Mouse (Mus musculus): ENCODE measurements around the gene Klc4. TPM values are rescaled to one million over a fixed set of nuclear protein-coding genes. Genes with fewer than 3 reads are reported as not detected.

The Klc4 gene
- polyA plus RNA-seq, 1 experiment from 2014 or later = 23.8 TPM

DNA sequence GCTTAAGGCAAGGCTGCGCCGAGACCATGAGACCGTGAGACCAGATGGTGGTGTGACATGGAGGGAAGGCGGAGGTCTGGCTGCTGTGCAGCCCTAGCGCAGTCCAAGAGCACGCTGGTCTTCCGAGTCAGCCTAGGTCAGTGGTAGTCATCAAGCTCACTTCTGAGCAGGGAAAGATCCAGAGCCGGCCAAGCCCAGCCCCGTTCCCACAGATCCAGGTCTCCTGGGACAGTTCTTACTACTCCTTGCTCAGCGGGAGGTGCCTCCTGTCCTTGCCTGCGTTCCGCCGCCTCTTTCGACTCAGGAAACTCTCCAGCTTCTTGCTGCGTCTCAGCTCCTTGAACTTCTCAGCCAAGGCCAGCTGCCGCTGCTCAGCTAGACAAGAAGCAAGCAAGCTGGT is 21.9 kb upstream of the Klc4 start:
- no peak for ATAC-seq (ENCODE audit: insufficient number of reproducible peaks, low FRiP score, low TSS enrichment, low read depth)
- Histone ChIP-seq H3K36me3 (ENCODE audit: control insufficient read depth, insufficient read depth, low read length) (peaks cover 37% of the 10 kb centered on the region), H3K27ac (replicated peaks; ENCODE audit: low read depth, low read length) (no peak overlapping the region), H3K9ac (ENCODE audit: low read length) (no peak overlapping the region), H3K27me3 (ENCODE audit: control insufficient read depth, insufficient read depth, low read length) (no peaks in the 10 kb centered on the region), H3K4me1 (ENCODE audit: control insufficient read depth, insufficient read depth, low read length) (no peaks in the 10 kb centered on the region), H3K4me3 (ENCODE audit: low read depth, low read length) (no peak overlapping the region), H3K4me2 (ENCODE audit: low read depth, severe bottlenecking) (no peak overlapping the region), H3K9me3 (ENCODE audit: control insufficient read depth, low read length) (no peaks in the 10 kb centered on the region)
- no peak for DNase-seq (ENCODE audit: low spot score)
- WGBS = 90% methylated on average over 16 of the region's 16 CpGs

DNA sequence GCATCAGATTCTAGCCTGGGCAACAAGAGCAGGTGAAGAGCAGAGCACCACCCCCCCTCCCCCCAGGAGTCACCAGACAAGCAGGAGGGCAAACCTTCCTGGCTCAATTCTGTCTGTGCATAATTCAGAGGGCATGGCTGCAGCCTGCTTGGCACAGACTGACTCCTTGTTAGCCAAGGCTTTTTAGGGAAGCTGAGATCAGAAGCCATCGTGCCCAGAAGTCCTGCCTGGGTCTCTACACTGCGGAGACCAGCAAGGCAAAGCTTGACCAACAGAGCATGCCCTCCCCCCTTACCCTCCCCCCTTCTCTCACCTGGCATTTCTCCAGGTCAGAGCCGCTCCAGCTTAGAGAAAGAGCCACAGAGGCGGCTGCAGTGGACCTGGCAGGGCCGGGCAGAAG is 16.9 kb upstream of the Klc4 start:
- Histone ChIP-seq H3K36me3 (ENCODE audit: control insufficient read depth, insufficient read depth, low read length) (peaks cover 54% of the 10 kb centered on the region), H3K9me3 (ENCODE audit: control insufficient read depth, low read length) (no peaks in the 10 kb centered on the region), H3K4me3 (ENCODE audit: low read depth, low read length) (no peak overlapping the region), H3K4me1 (ENCODE audit: control insufficient read depth, insufficient read depth, low read length) (no peaks in the 10 kb centered on the region), H3K4me2 (ENCODE audit: low read depth, severe bottlenecking) (no peak overlapping the region), H3K9ac (ENCODE audit: low read length) (no peak overlapping the region), H3K27ac (replicated peaks; ENCODE audit: low read depth, low read length) (no peak overlapping the region), H3K27me3 (ENCODE audit: control insufficient read depth, insufficient read depth, low read length) (no peaks in the 10 kb centered on the region)
- 89% methylated on average over 5 of the region's 5 CpGs for WGBS
- ATAC-seq (ENCODE audit: insufficient number of reproducible peaks, low FRiP score, low TSS enrichment, low read depth) = no peak
- DNase-seq (ENCODE audit: low spot score) = no peak

DNA sequence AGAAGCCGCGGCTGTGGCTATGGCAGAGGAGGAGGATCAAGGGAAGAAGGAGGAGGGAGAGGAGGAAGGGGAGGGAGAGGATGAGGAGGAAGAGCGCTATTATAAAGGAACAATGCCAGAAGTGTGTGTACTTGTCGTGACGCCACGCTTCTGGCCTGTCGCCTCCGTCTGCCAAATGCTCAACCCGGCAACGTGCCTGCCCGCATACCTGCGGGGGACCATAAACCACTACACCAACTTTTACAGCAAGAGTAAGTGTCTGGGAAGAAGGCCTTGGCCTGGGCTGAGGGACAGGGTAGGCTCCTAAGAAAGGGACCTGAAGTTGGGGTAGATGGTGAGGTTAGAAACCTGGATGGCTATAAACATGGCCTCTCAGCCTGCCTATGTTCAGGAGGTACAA is 16.2 kb upstream of the Klc4 start:
- Histone ChIP-seq H3K36me3 (ENCODE audit: control insufficient read depth, insufficient read depth, low read length) (peaks cover 55% of the 10 kb centered on the region), H3K4me2 (ENCODE audit: low read depth, severe bottlenecking) (no peak overlapping the region), H3K4me1 (ENCODE audit: control insufficient read depth, insufficient read depth, low read length) (no peaks in the 10 kb centered on the region), H3K27me3 (ENCODE audit: control insufficient read depth, insufficient read depth, low read length) (no peaks in the 10 kb centered on the region), H3K9me3 (ENCODE audit: control insufficient read depth, low read length) (no peaks in the 10 kb centered on the region), H3K27ac (replicated peaks; ENCODE audit: low read depth, low read length) (no peak overlapping the region), H3K4me3 (ENCODE audit: low read depth, low read length) (no peak overlapping the region), H3K9ac (ENCODE audit: low read length) (no peak overlapping the region)
- no peak for DNase-seq (ENCODE audit: low spot score)
- ATAC-seq (ENCODE audit: insufficient number of reproducible peaks, low FRiP score, low TSS enrichment, low read depth) = no peak
- 92% methylated on average over 12 of the region's 12 CpGs for WGBS

DNA sequence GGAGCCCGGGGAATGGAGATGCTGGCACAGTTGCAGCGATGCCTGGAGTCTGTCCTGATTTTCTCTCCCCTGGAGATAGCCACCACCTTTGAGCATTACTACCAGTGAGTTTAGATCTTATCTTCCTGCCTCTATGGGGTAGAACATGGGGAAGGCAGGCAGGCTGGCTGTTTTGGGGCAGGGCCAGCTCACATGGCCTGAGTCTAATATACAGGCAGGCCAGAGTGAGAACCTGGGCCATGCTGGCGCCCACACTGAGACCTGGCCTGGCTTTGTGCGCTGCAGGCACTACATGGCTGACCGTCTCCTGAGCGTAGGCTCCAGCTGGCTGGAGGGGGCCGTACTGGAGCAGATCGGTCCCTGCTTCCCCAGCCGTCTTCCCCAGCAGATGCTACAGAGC is 15.5 kb upstream of the Klc4 start:
- Histone ChIP-seq H3K4me1 (ENCODE audit: control insufficient read depth, insufficient read depth, low read length) (no peaks in the 10 kb centered on the region), H3K27me3 (ENCODE audit: control insufficient read depth, insufficient read depth, low read length) (no peaks in the 10 kb centered on the region), H3K4me3 (ENCODE audit: low read depth, low read length) (no peak overlapping the region), H3K9ac (ENCODE audit: low read length) (no peak overlapping the region), H3K27ac (replicated peaks; ENCODE audit: low read depth, low read length) (no peak overlapping the region), H3K4me2 (ENCODE audit: low read depth, severe bottlenecking) (no peak overlapping the region), H3K9me3 (ENCODE audit: control insufficient read depth, low read length) (no peaks in the 10 kb centered on the region), H3K36me3 (ENCODE audit: control insufficient read depth, insufficient read depth, low read length) (peaks cover 57% of the 10 kb centered on the region)
- DNase-seq (ENCODE audit: low spot score) (no peak), ATAC-seq (ENCODE audit: insufficient number of reproducible peaks, low FRiP score, low TSS enrichment, low read depth) (no peak)
- 90% methylated on average over 9 of the region's 9 CpGs for WGBS

DNA sequence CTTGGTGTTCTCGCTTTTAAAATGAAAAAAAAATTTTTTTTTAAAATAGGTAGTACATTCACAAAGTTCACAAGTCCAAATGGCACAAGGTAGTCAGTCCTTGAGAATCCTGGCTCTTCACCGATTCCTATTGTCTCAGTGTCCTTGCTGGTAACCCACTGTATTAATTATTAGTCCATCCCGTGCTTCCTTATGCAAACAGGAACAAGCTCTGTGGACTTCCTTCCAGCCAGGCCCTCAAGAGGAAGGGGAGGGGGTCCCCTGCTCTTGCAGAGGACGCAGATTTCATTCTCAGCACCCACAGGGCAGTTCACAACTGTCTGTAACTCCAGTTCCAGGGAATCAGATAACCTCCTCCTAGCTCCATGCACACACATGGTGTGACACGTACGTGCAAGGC is 10.2 kb upstream of the Klc4 start:
- H3K4me2 ChIP-seq (ENCODE audit: low read depth, severe bottlenecking) = no peak overlapping the region
- H3K9me3 ChIP-seq (ENCODE audit: control insufficient read depth, low read length) = no peaks in the 10 kb centered on the region
- H3K4me3 ChIP-seq (ENCODE audit: low read depth, low read length) = no peak overlapping the region
- H3K36me3 ChIP-seq (ENCODE audit: control insufficient read depth, insufficient read depth, low read length) = peaks cover 56% of the 10 kb centered on the region
- H3K27me3 ChIP-seq (ENCODE audit: control insufficient read depth, insufficient read depth, low read length) = no peaks in the 10 kb centered on the region
- no peak overlapping the region; the same call in 1 of the 2 replicates for H3K9ac ChIP-seq (ENCODE audit: low read length)
- DNase-seq (ENCODE audit: low spot score) = no peak
- peaks cover 9% of the 10 kb centered on the region for H3K4me1 ChIP-seq (ENCODE audit: control insufficient read depth, insufficient read depth, low read length)
- WGBS = 71% methylated on average over 6 of the region's 6 CpGs
- no peak for ATAC-seq (ENCODE audit: insufficient number of reproducible peaks, low FRiP score, low TSS enrichment, low read depth)
- H3K27ac ChIP-seq (replicated peaks; ENCODE audit: low read depth, low read length) = no peak overlapping the region

DNA sequence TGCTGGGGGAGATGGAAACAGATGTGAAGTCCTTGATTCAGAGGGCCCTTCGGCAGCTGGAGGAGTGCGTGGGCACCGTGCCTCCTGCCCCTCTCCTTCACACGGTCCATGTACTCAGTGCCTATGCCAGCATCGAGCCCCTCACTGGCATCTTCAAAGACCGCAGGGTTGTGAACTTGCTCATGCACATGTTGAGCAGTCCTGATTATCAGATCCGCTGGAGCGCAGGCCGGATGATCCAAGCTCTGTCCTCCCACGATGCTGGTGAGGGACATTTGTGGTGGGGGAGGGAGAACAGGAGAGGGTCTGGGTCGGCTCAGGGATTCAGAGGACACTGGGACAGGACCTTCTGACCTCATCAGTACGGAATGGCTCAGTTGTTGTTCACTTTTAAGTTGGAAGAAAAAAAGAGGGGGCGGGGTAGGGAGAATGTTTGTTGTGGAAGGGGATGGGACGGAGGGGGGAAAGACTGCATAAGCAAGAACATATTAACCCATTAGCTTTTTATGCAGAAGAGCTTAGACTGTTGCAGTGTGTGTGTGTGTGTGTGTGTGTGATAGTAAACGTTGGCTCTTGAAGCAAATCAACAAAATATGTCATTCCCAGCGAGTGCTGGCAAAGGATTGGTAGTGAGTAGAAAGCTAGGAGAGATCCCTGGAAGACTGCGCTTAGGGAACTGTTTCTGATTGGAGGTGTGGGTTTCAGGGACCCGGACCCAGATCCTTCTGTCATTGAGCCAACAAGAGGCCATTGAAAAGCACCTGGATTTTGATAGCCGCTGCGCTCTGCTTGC is 6.1 kb upstream of the Klc4 start:
- peak overlapping the region; percentile 66 for H3K4me3 ChIP-seq (ENCODE audit: low read depth, low read length)
- H3K4me1 ChIP-seq (ENCODE audit: control insufficient read depth, insufficient read depth, low read length) = peaks cover 14% of the 10 kb centered on the region
- ATAC-seq (ENCODE audit: insufficient number of reproducible peaks, low FRiP score, low TSS enrichment, low read depth) (no peak), DNase-seq (ENCODE audit: low spot score) (no peak)
- peak overlapping the region; percentile 89 for H3K4me2 ChIP-seq (ENCODE audit: low read depth, severe bottlenecking)
- H3K9me3 ChIP-seq (ENCODE audit: control insufficient read depth, low read length) = no peaks in the 10 kb centered on the region
- peak overlapping the region; percentile 81 for H3K9ac ChIP-seq (ENCODE audit: low read length)
- WGBS = 73% methylated on average over 20 of the region's 20 CpGs
- no peaks in the 10 kb centered on the region for H3K27me3 ChIP-seq (ENCODE audit: control insufficient read depth, insufficient read depth, low read length)
- H3K36me3 ChIP-seq (ENCODE audit: control insufficient read depth, insufficient read depth, low read length) = peaks cover 30% of the 10 kb centered on the region
- no peak overlapping the region for H3K27ac ChIP-seq (replicated peaks; ENCODE audit: low read depth, low read length)

DNA sequence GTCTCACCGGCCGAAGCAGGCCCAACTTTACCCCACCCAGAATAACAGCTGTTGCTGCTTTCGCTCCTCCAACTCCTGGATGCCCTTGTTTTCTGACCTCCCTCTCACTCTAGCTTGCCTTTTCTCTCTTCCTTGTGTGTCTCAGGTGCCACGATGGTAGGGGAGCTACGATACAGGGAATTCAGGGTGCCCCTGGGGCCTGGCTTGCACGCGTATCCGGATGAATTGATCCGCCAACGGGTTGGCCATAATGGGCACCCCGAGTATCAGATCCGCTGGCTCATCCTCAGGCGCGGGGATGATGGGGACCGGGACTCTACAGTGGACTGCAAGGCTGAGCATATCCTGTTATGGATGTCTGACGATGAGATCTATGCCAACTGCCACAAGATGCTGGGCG is 5.5 kb upstream of the Klc4 start:
- no peak for DNase-seq (ENCODE audit: low spot score)
- Histone ChIP-seq H3K36me3 (ENCODE audit: control insufficient read depth, insufficient read depth, low read length) (peaks cover 25% of the 10 kb centered on the region), H3K4me3 (ENCODE audit: low read depth, low read length) (peak overlapping the region; percentile 66), H3K4me1 (ENCODE audit: control insufficient read depth, insufficient read depth, low read length) (peaks cover 18% of the 10 kb centered on the region), H3K27me3 (ENCODE audit: control insufficient read depth, insufficient read depth, low read length) (no peaks in the 10 kb centered on the region), H3K4me2 (ENCODE audit: low read depth, severe bottlenecking) (peak overlapping the region; percentile 89), H3K9me3 (ENCODE audit: control insufficient read depth, low read length) (no peaks in the 10 kb centered on the region), H3K27ac (replicated peaks; ENCODE audit: low read depth, low read length) (peak overlapping the region; percentile 82; the same call in 1 of the 2 replicates), H3K9ac (ENCODE audit: low read length) (peak overlapping the region; percentile 81)
- WGBS = 79% methylated on average over 17 of the region's 17 CpGs
- no peak for ATAC-seq (ENCODE audit: insufficient number of reproducible peaks, low FRiP score, low TSS enrichment, low read depth)

DNA sequence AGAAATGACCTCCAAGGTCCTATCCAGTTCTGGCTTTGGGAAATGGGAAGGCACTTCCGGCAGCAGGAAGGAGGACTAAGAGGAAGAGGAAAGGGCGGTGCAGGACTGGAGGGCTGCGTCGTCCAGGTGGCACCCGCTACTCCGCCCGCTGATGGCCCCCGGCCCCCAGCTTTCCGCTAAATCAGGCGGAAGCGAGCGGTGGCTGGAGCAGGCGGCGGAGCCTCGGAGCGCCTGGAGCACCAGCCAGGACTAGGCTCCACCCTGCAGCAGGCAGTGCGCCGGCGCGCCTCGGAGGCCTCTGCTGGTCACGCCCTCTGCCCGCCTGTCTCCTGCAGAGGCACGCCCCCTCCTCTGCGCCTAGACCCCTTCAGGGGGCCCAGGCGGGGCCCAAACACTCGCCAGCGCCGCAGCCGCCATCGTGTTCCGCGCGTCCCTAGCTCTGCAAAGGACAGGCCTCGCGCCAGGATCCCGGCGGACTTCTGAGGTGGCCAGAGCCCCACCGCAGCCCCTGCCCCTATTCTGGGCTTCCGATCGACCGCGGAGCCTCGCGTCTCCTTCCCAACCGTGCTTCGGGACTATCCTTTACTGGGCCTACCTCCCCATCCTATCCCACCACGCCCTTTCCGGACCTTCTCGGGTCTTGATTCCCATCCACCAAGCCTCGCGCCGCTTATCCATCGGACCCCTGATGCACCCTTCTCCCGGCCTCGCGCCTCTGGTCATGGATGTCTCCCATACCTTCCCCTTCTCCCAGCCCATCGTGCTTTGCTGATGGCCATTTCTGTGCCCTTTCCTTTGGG is 4.6 kb upstream of the Klc4 start, which contains the start of gene Cul7:
Gene Cul7, plus strand, starts transcription at position 106 of the 800 bp plus-strand sequence.
- peak within 1 kb of the TSS; percentile 82 for H3K27ac ChIP-seq (replicated peaks; ENCODE audit: low read depth, low read length)
- H3K9me3 ChIP-seq (ENCODE audit: control insufficient read depth, low read length) = no peaks in the 10 kb centered on the region
- peak within 1 kb of the TSS; percentile 66 for H3K4me3 ChIP-seq (ENCODE audit: low read depth, low read length)
- H3K4me1 ChIP-seq (ENCODE audit: control insufficient read depth, insufficient read depth, low read length) = peaks cover 18% of the 10 kb centered on the region
- H3K36me3 ChIP-seq (ENCODE audit: control insufficient read depth, insufficient read depth, low read length) = peaks cover 20% of the 10 kb centered on the region
- H3K9ac ChIP-seq (ENCODE audit: low read length) = peak within 1 kb of the TSS; percentile 81
- H3K4me2 ChIP-seq (ENCODE audit: low read depth, severe bottlenecking) = peak within 1 kb of the TSS; percentile 89
- peak; percentile 94 for DNase-seq (ENCODE audit: low spot score)
- under 1% methylated on average over 55 of the region's 58 CpGs for whole genome bisulfite sequencing
- no peaks in the 10 kb centered on the region for H3K27me3 ChIP-seq (ENCODE audit: control insufficient read depth, insufficient read depth, low read length)
- peak; percentile 92 for ATAC-seq (ENCODE audit: insufficient number of reproducible peaks, low FRiP score, low TSS enrichment, low read depth)

Data from limb, embryonic 11.5 days (tissue).